Mouse (Mus musculus) megakaryocyte, embryonic 14.5 days (primary cell): ENCODE measurements around the gene Gm45140. TPM values are rescaled to one million over a fixed set of nuclear protein-coding genes. Genes with fewer than 3 reads are reported as not detected.

Experiments used
- H3K27me3 ChIP-seq: replicated peaks from 2 replicates; pipeline ENCODE3; 2012; ENCODE audit warnings: inconsistent platforms
- H3K36me3 ChIP-seq: replicated peaks from 2 replicates; pipeline ENCODE3; 2012; ENCODE audit warnings: low read length, inconsistent platforms, mixed read lengths
- H3K4me1 ChIP-seq: 2 replicates; pipeline ENCODE4 v1.6.1; 2012; ENCODE audit warnings: inconsistent platforms
- H3K4me3 ChIP-seq: replicated peaks from 2 replicates; pipeline ENCODE3; 2012; ENCODE audit warnings: moderate library complexity, mild to moderate bottlenecking, inconsistent platforms
- H3K9me3 ChIP-seq: 2 replicates; pipeline ENCODE4 v1.6.1; 2012; ENCODE audit warnings: inconsistent platforms
- FLI1 ChIP-seq: IDR thresholded peaks from 2 replicates; pipeline ENCODE4 v1.6.1; 2012; ENCODE audit warnings: low read length, inconsistent platforms, mixed read lengths
- GATA1 ChIP-seq: IDR thresholded peaks from 3 replicates; pipeline ENCODE4 v1.6.1; 2012; ENCODE audit warnings: mixed read lengths, low read length, inconsistent platforms, borderline replicate concordance
- polyA plus RNA-seq: library from polyadenylated mRNA; stranded (reverse); fragments of >175 nt; gene quantifications from 2 replicates; pipeline ENCODE4 v1.2.3, GENCODE M21; 2012; ENCODE audit warnings: low replicate concordance; ENCODE audit not compliant: insufficient read depth

The Gm45140 gene
- polyA plus RNA-seq, 1 experiment = 13.2 TPM

DNA sequence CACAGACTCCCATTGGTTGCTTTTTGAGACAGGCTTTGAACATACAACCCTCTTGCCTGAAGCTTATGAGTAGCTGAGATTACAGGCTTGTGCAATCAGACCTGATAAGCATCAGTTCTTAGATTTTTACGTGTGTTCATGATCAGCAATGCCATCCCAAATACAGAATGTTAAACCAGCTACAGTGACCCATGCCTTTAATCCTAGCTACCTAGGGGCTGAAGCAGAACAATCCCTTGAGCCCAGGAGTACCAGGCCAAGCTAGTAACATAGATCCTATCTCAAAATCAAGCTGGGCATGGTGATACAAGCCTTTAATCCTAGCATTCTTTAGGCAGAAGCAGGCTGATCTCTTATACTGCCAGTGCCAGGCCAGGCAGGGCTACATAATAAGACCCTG is 31.6 kb downstream of the Gm45140 start:
- Histone ChIP-seq H3K4me3 (no peak overlapping the region), H3K27me3 (no peaks in the 10 kb centered on the region), H3K9me3 (no peaks in the 10 kb centered on the region), H3K36me3 (peaks cover 82% of the 10 kb centered on the region), H3K4me1 (peaks cover 93% of the 10 kb centered on the region)
- TF ChIP-seq FLI1 (no peak), GATA1 (no peak)

DNA sequence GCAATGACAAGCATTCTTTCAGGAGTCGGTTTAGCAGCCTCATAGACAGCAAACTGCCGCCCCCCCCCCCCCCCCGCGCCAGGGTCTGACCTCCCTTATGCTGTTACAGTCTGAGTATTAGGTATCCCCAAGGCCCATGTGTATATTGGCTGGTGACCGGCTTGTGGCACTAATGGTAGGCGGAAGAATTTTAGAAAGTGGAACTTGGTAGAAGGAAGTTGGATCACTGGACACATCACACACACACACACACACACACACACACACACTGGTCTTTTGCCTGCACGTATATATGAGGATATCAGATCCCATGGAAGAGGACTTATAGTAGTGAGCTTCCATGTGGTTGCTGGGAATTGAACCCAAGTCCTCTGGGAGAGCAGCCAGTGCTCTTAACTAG is 33.1 kb downstream of the Gm45140 start:
- Histone ChIP-seq H3K4me3 (no peak overlapping the region), H3K36me3 (peaks cover 83% of the 10 kb centered on the region), H3K4me1 (peaks cover 93% of the 10 kb centered on the region), H3K9me3 (no peaks in the 10 kb centered on the region), H3K27me3 (no peaks in the 10 kb centered on the region)
- TF ChIP-seq FLI1 (no peak), GATA1 (no peak)

DNA sequence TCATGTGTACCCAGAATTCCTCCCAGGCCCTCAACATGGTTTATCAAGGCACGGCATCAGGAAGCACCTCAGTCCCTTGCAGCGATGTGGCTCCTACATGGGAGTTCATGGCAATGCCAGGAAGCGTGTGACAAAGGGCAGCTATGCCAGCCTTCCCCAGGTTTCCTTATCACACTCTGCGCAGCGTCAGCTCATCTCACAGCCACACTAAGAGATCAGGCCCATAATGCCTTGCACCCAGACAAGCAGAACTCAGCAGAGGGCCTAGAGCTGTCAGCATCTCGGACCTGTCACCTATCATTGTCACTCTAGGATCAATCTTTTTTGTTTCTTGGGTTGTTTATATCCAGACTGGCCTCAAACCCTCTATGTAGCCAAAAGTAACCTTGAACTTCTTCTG is 36.0 kb downstream of the Gm45140 start:
- peaks cover 92% of the 10 kb centered on the region for H3K4me1 ChIP-seq
- peaks cover 87% of the 10 kb centered on the region for H3K36me3 ChIP-seq
- H3K4me3 ChIP-seq = peak overlapping the region; percentile 16
- H3K27me3 ChIP-seq = no peaks in the 10 kb centered on the region
- H3K9me3 ChIP-seq = no peaks in the 10 kb centered on the region
- no peak for TF ChIP-seq GATA1
- TF ChIP-seq FLI1 = no peak

DNA sequence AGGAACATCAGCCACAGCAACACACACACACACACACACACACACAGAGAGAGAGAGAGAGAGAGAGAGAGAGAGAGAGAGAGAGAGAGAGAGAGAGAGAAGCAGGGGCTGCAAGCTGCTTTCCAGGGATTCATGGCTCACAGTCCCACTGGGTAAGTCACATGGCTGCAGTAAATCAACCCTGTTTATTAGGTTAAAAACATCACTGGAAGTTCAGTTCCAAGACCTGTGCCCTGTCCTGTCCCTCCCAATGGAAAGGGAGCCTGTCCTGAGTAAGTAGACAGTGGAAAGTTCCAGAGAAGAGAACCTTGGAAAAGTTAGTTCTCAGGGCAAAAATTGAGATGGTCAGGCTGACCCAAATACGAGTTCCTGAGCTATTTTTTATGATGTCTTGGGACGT is 38.3 kb downstream of the Gm45140 start:
- Histone ChIP-seq H3K9me3 (no peaks in the 10 kb centered on the region), H3K27me3 (no peaks in the 10 kb centered on the region), H3K4me1 (peaks cover 85% of the 10 kb centered on the region), H3K36me3 (peaks cover 91% of the 10 kb centered on the region), H3K4me3 (no peak overlapping the region)
- TF ChIP-seq FLI1 (no peak), GATA1 (no peak)

DNA sequence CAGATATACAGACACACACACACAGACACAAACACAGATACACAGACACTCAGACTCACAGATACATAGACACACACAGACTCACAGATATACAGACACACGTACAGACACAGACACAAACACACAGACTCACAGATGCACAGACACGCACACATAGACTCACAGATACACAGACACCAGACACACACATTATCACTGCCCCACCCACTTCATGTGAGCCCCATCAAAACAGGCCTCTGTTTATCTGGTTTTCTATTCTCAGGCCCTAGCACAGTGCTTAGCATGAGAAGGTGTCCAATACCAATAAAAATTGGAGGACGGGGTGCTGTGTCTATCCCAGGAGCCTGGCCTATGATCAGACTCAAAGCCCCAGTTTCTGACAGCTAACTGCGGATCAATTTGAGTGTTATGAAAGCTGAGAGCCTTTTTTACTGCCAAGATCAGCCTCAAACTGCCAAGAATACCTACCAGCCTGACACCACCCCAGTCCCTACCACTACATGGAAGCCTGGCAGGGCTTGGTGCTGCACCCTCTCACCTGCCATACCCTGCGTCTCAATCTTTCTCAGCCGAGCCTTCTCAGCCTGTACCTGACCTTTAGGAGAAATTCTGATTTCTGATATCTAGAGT is 39.2 kb downstream of the Gm45140 start:
- TF ChIP-seq GATA1 (no peak), FLI1 (no peak)
- peaks cover 88% of the 10 kb centered on the region for H3K4me1 ChIP-seq
- peaks cover 92% of the 10 kb centered on the region for H3K36me3 ChIP-seq
- H3K9me3 ChIP-seq = no peaks in the 10 kb centered on the region
- H3K27me3 ChIP-seq = no peaks in the 10 kb centered on the region
- H3K4me3 ChIP-seq = no peak overlapping the region

DNA sequence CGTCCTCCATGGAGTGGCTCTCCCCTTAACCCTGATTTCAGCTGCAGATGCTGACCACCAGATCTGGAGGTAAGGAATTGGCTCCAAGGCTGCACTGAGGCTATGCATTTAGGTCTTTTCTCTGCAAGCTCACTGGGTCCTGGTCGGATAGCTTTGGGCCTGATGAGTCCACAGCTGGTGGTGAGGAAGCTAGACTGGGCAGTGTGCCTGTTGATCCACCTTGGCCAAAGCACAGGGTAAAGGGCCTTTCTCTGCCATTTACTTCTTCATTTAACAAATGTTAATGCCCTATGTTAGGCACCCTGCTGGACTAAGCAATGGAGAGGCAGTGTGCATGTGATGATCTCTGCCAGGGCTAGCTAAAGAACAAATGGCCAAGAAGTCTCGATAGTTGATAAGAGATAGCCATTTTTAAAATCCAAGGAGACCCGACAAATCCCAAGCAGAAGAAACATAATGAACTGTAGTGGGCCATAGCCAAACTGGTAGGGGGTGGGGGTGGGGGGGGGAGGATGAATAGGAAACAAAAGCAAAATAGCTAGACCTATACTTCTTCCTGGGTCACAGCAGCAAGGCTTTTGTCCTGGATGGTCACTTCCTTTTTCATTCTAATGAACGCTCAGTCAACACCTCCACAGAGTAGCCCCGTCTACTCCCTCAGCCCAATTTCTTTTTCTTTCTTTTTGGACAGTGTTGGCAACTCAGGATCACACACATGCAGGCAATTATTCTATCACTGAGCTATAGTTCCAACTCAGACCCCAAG is 40.0 kb downstream of the Gm45140 start:
- Histone ChIP-seq H3K4me1 (peaks cover 88% of the 10 kb centered on the region), H3K9me3 (no peaks in the 10 kb centered on the region), H3K27me3 (no peaks in the 10 kb centered on the region), H3K36me3 (peaks cover 92% of the 10 kb centered on the region), H3K4me3 (no peak overlapping the region)
- no peak for TF ChIP-seq FLI1
- TF ChIP-seq GATA1 = no peak

DNA sequence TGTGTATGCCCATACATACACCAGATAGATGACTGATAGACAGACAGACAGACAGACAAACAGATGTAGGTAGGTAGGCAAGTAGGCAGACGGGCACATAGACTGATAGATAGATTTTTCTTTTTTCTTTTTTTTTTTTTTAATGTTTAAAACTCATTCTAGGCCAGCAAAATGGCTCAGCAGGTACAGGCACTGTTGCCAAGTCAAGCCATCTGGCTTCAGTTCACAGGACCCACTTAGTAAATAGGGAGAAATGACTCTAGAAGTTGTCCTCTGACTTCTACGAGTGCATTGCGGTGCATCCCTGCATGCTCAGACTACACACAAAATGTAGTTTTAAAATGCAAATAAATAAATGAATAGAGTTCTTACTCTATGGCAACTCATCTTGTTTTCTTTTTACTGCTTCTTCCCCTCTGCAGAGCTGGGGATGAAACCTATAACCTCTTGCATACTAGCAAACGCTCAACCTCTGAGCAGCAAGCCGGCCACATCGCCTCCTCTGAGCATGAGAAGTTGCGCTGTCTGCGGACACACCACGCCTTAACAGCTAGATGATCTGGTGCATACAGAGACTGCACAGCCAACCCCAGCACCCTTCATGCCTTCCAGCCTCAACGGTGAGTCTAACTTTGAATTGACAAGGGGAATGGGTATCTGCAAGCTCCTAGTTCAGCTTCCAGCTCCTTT is 41.6 kb downstream of the Gm45140 start:
- Histone ChIP-seq H3K4me3 (no peak overlapping the region), H3K9me3 (no peaks in the 10 kb centered on the region), H3K27me3 (no peaks in the 10 kb centered on the region), H3K4me1 (peaks cover 88% of the 10 kb centered on the region), H3K36me3 (peaks cover 92% of the 10 kb centered on the region)
- TF ChIP-seq GATA1 (no peak), FLI1 (no peak)

DNA sequence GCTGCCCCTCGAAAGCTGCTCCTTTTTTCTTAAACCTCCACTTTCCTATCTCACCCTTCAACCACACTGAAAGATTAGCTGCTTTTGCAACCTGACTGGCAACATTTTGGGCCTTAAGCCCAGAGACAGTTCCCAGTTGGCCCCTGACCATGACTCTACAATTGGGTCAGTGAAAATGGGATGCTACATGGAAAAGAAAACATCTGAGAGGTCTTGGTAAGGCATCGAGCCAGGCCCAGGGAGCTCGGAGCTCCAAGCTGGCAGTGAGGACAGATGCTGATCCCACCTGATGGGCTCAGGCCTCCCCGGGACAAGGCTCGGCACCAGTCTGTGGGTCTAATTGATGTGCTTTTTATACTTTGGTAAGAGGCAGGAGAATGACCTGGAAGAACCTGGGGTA is 43.8 kb downstream of the Gm45140 start:
- Histone ChIP-seq H3K4me1 (peaks cover 88% of the 10 kb centered on the region), H3K4me3 (peak overlapping the region; percentile 25), H3K9me3 (no peaks in the 10 kb centered on the region), H3K36me3 (peaks cover 93% of the 10 kb centered on the region), H3K27me3 (no peaks in the 10 kb centered on the region)
- TF ChIP-seq GATA1 = no peak
- no peak for TF ChIP-seq FLI1

DNA sequence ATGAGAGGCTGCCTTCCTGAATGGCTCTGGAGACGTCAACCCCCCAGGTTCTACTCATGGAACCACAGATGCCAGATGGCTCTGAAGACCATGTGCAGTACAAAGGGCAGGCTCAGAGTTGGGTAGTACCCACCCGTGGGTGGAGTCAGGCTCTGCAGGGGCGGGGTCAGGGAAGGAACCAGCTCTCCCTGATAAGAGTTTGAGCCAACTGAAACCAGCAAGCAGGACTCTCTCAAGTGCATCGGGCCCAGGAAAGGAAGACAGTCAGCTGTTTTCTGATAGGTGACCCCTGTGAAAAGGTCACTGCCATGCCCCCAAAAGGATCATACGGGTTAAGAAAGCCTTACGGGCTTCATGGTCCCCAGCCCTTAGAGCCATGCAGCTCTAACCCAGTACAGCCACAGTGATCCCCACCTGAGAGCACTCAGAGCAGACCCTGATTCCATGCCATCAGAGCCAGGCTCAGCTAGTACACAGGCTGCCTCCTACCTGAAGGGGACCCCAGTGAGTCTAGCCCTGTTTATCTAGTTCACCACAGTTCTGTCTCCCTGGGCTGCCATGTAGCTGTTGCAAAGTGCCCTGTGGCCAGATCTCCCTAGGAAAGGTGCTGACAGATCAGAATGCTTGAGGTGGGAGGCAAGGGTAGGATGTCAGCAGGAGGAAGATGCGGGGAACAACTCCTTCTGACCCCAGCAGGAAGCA is 44.7 kb downstream of the Gm45140 start:
- no peaks in the 10 kb centered on the region for H3K27me3 ChIP-seq
- peaks cover 83% of the 10 kb centered on the region for H3K4me1 ChIP-seq
- no peaks in the 10 kb centered on the region for H3K9me3 ChIP-seq
- TF ChIP-seq FLI1 (no peak), GATA1 (no peak; the same call in 2 of the 3 replicates)
- peak overlapping the region; percentile 74 for H3K4me3 ChIP-seq
- peaks cover 86% of the 10 kb centered on the region for H3K36me3 ChIP-seq

DNA sequence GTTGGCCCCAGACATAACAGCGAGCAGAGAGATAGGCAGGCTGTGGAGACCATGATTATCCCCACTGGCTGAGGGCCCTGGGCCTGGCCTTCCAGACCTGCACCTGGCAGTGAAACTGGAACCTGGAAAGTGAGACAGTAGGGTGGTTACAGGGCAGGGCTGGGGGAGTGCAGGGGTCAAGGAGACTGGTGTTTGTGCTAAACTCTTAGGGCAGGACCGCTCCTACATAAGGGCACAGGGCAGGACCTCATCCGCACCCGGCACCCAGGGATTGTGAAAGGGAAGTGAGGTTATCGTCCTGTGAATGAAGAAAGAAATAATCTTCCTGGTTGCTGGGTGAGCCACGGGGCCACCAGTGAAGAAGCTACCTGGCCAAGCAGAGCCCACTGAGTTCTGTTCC is 45.8 kb downstream of the Gm45140 start:
- Histone ChIP-seq H3K4me1 (peaks cover 76% of the 10 kb centered on the region), H3K9me3 (no peaks in the 10 kb centered on the region), H3K27me3 (no peaks in the 10 kb centered on the region), H3K4me3 (no peak overlapping the region), H3K36me3 (peaks cover 82% of the 10 kb centered on the region)
- TF ChIP-seq FLI1 (no peak), GATA1 (no peak)
